Mouse (Mus musculus) layer of hippocampus, adult 9-10 months (tissue): ENCODE results near the gene Tanc1.

Source experiments
- DNase-seq: peaks from one replicate; pipeline ENCODE4 v3.0.0; 2022; ENCODE audit warnings: low spot score

Gene Tanc1

DNA sequence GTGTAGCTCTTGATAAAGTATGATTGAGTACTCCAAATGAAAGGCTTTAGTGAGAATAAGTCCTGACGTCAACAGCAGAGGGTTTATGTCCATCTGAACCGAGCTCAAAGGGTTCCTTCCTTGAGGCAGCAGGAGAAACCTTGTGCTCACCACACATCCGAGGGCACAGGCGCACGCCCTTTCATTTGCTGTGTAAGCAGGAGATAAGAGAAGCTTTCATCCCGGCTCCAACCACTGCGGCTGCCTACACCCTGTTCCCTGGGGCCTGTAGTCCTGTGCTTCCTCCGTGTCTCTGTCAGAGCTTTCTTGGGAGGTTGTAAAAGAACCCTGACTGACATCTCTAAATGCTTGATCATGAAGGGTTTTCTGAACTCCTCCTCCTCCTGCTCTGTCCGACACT lies 181.5 kb downstream of the Tanc1 start:
- no peak for DNase-seq

DNA sequence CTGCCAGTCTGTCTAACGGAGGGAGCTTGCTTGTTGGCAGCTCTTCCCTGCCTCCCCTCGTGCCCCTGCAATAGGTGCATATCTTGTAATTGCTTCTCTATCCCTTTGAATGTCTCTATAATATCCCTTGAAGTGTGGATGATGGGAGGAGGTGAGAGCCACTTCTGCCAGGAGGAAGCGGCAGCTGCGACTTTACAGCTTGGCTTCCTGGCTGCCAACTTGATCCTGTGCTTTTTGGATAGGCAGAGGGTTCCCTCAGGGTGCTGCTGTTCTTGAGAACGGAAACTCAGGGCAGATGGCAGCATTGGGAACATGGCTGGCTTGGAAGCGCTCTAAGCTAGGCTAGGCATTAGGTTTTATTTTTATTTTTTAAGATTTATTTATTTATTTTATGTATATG lies 183.0 kb downstream of the Tanc1 start:
- DNase-seq: peak; percentile 27

DNA sequence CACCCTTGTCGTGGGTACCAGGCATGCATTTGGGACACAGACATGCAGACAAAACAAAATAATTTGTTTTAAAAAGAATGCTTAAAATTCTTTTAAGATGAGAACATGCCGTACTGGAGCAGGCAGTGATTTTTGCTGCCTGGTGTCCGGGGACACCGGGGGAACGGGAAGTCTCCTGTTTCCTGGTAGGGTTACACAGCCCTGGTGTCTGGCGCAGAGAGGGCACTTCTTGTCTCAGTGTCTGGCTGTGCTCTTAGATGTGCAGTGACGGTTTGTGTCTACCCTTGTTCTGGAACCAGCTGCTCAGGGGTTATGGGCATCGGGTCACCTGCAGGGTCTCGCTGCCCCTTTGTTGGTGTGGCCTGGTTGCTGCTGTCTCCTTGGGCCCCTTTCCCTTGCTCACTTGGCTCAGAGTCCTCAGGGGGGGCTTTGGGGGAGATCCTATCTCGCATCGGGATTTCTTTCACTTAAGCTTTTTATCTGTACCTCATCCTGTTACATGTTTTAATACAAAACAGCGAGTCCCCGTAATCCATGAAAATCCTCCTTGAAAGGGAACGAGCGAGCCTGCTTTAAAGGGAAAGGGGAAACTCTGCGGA lies 187.2 kb downstream of the Tanc1 start:
- no peak for DNase-seq

DNA sequence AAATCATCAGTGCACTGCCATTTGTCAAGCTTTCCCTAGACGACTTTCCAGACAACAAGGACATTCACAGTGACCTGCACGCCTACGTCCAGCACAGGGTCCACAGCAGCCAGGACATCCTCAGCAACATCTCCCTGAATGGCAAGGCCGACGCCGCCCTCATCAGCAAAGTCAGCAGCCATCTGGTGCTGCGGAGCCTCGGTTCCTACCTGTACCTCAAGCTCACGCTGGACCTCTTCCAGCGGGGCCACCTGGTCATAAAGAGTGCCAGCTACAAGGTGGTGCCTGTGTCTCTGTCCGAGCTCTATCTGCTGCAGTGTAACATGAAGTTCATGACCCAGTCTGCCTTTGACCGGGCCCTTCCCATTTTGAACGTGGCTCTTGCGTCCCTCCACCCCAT lies 187.7 kb downstream of the Tanc1 start:
- no peak for DNase-seq

DNA sequence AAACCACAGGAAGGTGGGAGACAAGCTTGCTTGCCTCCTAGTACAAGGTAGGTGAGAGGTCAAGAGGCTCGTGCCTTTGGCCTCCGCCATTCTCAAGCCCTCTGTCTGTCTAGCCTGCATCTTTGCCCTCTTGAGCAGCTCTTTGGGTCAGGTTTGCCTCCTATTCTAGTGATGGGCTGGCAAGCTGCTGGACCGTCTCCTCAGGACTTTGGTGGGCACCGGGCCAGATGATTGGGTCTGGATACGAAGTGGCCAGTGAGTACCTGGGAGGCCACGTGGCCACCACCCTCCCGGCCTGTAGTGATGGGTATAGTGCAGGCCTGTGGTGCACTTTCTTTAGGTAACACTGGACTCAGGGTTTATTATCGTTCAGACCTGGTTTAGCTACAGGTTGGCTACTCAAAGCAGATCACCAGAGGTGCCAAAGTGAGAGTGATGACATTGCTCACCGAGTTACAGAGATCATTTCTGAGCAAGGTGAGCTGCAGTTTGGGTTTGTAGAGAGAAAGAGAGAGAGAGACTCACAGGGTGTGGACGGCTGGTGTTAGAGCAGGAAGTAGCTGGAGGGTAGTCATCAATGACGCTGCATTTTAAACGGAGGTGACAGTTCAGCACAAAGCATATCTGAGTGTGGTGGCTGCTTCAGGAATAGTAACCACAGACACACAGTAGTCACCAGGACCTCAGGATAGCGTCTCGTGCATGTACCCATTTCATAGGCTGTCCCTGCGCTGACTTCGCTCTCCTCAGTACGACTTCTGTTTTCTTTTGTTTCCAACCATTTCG lies 188.8 kb downstream of the Tanc1 start:
- DNase-seq: no peak

DNA sequence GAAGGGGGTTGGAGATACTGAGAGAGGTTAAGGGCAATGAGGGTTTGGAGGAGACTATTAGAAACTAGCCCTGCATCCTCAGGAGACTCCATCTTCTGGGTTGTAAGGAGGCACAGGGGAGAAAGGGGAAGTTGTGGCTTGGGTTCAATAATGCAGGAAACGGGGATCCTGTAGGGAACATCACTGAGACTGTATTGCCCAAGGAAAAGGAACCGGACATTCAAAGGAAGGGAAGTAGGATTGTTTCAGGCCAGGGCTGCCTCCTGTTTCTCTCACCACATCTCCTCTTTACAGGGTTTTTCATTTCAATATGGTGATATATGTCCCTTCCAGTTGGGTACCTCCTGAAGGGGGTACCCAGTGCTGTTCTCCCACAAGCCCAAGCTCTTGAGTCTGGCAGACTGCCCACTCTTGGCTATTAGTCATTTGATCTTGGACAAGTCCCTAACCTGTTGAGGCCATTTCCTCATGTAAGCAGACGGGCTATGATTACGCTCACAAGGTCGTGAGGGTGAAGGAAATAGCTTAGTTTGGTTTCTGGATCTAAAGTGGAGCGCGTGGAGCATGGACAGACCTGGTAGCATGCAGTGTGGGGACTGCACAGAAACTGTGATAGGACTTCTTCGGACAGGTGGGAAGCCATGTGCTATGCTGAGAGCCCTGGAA lies 191.0 kb downstream of the Tanc1 start:
- no peak for DNase-seq

DNA sequence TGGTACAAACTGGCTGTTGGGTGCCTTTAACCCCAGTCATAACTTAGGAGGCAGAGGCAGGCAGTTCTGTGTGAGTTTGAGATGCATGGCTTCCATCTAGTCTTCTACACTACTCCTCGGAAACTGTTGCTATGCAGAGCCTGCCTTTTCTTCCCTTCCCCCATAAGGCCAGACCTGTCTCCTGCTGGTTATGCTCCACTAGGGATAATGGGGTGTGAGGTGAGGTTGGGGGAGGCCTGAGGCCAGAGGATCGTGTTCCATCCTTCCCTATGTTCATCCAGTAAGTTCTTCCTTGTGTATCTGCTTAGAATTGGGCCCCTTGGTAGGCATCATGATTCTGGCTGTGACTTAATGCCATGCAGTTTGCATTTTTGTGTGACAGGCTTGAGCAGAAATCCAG lies 193.8 kb downstream of the Tanc1 start:
- no peak for DNase-seq

DNA sequence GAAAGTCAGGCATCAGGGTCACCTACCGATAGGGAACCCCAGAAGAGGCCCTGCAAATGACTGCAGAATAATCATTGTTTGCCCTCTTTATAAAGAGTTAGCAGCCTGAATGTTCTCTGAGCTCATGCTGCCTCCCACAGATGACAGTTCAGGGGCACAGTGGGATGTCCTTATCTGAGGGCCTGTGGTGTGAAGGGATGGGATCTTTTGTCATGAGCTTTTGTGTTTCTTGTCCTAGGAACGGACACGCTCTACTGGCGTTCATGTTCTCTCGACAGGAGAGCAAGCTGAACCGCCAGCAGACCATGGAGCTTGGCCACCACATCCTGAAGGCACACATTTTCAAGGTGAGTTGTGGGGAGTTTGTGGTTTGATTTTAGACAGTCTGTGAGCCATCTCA lies 194.2 kb downstream of the Tanc1 start:
- no peak for DNase-seq

DNA sequence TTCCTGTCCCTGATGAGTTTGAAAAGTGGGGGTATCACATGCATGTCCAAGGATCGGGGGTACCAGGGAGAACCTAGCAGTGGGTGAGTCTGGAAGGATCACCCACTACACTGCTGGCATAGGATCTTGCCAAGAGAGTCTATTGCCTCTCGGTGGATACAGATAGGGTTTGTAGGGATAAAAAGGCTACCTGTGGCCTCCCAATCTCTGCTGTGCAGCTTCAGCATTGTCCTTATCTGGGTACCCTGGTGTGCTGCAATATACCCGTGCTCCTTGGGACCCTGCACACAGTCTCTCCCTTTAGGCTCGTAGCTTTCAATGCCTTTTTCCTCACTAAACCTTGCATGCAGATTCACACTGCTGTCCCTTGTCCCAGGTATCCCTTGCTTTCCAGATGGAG lies 196.8 kb downstream of the Tanc1 start:
- no peak for DNase-seq

DNA sequence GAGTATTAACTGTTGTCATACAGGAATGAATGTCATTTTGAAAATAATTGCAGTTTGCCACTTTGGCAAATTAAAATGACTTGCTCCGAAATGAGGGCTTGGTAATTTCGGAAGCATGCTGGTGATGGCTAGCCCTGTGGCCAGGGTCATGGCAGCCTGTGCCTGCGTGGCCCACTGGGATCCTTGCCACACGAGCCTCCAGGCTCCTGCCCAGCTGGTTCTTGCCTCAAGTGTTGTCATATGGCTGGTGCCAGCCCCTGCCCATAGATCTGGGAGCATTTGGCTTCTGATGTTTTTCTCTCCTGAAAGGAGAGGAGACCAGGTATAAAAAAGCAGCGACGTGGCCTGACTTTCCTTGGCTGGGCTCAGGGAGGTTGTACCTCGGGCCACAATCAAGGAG lies 198.2 kb downstream of the Tanc1 start:
- no peak for DNase-seq

DNA sequence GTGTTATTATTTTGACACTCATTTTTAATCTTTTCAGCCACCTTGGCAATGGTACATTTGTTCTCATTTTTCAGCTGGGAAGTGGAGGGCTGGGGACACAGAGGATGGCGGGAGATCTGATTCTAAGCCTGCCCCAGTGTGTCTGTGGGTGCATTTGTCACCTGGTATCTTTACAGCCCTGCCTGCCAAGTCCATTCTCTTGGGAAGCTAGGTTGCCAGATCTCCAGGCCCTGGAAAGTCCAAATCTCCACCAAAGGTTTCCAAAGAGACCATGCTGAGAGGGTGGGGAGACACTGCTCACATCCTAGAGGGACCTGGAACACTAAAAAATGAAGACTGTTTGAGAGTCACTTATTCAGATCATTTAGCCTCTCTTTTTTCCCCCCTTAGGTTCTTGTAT lies 199.4 kb downstream of the Tanc1 start:
- no peak for DNase-seq

DNA sequence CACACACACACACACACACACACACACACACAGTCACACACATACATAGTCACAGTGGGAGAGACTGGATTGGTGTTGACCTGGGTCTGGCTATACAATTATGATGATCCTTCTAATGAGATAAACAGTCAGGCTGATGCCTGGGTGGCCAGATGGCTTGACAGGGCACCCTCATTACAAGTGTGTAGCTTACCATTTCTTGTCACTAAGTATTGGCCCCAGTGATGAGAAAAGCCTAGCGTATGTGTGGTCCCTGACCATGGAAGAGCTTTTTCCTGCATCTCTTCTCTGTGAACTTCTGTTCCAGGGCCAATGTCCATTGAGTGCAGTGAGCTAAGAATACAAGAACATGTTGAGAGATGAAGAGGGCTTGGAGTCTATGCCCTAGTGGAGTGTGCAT lies 200.8 kb downstream of the Tanc1 start:
- no peak for DNase-seq

DNA sequence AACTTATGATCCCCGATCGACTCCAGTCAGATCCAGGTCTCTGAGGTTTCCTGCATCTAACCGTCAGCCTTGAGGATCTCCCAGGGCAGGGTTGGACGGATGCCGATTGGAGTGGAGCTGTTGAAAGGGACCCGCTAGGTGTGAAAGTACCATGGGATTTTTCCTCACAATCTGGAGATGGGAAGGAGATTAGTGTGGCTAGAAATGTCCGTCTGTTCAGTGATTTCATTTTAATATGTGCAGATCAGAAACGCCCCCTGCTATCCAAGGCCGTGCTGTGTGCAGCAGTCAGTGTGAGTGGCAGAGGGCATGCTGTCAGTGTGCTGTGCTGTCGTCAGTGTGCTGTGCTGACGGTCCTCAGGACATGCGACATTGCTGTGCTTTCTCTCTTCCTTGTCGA lies 201.6 kb downstream of the Tanc1 start:
- no peak for DNase-seq

DNA sequence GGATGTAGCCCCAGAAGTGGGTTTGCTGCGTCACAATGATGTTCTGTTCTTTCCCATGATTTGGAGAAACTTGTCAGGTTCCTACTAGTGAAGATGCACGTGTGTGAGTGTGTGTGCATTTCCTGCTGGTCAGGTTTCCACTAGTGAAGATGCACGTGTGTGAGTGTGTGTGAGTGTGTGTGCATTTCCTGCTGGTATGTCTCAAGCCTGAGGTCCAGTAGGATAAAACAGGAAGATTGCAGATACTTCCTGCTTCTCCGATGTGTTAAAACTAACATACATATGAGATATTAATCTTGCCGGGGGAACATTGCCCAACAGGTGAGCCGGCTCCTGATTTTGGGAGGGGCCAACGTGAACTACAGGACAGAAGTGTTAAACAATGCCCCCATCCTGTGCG lies 203.2 kb downstream of the Tanc1 start:
- no peak for DNase-seq

DNA sequence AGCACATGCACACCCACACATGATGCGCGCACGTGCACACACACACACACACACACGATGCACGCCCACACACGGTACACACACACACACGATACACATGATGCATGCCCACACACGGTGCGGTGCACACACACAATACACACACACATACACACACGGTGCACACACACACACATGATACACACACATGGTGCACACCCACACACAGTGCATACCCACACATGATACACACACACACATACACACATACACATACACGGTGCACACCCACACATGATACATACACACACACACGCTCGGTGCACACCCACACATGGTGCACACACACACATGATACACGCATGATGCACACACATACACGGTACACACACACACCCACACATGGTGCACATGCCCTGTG lies 206.8 kb downstream of the Tanc1 start:
- DNase-seq: no peak

DNA sequence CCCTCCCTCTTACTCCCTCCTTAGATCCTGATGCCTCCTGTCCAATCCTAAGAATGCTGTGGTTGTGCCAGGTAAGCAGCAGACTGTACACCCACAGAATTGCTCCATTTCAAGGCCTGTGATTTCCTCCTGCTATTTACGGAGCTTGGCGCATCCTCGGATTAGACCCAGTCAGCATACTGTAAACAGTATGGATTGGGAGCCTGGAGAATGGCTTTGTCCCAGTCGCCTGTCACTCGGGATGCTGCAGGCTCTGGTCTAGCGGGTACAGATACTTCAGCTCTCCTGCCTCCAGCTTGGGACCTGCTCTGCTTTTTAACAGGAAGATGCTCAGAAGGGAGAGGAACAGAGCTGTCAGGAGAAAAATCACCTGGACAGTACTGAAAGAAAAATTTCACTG lies 207.6 kb downstream of the Tanc1 start:
- DNase-seq: no peak

DNA sequence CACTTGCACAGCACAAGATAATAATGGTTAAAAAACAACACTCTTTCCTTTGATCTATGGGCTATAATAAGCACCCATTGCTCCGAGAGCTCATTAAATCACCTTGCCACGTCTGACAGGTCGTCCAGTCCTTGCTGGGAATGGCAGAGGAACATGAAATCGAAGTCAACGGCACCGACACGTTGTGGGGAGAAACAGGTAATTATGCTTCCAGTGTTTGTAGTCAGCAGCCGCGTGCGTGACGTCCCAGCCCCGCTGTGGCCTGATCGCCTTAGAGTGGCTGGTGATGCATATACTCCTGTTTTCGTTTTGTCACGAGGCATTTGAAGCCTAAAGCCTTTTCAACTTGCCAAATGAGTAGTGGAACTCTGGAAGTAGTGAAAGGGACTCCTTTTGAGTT lies 208.2 kb downstream of the Tanc1 start:
- no peak for DNase-seq

DNA sequence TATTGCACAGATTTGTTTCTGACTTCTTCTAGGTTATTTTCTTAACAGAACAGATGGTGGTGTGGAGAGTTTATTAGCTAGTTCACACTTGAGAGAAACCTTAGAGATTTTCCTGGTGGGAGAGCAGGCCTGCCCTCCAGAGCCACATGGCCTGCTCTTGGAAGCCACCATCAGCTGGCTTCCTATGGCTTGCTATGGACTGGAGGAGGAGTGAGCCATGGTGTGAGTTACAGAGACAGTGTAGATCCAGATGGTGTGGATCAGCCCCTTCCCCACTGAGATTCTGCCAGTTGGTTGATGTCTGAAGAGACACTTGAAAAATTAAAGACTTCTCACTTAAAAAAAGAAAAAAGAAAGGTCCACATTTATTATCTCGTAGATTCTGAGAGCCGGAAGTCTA lies 209.2 kb downstream of the Tanc1 start:
- no peak for DNase-seq

DNA sequence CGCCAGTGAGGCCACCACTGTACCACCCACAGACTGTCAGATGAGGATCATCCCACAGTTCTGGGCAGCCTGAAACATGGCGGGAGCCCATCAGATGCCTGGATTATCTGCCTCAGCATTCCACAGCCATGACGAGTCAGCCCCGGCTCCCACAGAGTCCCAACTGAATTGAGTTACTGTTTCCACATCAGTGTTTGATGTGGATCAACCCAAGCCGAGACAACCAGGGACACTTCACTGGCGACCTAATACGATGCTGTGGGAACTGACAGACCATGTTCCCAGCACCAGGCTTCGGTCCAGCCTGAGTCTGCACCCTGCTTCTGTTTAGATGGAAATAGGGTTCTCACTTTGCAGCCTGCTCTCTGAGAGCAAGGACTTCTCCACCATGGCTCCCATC lies 212.4 kb downstream of the Tanc1 start:
- no peak for DNase-seq

DNA sequence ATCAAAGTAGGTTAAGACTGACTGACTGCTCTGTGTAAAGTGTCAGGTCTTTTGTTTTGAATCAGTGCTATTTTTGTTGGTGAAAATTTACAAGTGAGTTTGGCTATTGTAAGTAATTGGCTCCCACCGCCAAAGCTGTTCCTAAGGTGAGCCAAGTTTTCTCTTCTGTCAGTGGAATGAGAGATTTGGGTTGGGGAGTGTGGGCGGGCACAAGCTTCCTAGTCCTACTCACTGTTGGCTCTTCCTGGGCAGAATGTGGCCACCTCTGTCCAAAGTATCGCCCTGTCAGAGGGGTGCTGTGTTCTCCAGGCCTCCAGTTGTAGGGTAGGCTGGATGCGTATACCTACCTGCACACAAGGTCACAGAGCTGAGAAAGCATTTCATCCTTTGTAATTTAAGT lies 213.5 kb downstream of the Tanc1 start:
- no peak for DNase-seq

DNA sequence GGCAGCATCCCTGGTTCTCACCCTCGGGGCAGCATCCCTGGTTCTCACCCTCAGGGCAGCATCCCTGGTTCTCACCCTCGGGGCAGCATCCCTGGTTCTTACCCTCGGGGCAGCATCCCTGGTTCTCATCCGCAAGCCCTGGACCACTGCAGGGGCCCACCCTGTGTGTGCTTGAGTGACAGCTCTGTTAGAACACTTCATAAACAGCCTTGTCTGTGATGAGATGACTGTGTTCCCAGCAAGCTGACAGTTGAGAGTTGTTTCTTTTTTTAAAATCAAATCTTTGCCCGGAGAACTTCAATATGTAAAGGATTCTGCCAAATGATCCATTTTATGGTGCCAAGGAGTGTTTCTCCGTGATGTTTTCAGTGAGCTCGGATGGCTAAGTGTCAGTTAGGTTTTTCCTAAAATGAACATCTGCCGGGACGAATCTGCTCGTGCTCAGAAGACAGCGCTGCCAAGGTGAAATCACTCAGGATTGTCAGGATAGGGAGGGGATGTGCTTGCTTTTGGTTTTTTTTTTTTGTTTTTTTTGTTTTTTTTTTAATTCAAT lies 216.3 kb downstream of the Tanc1 start:
- no peak for DNase-seq

DNA sequence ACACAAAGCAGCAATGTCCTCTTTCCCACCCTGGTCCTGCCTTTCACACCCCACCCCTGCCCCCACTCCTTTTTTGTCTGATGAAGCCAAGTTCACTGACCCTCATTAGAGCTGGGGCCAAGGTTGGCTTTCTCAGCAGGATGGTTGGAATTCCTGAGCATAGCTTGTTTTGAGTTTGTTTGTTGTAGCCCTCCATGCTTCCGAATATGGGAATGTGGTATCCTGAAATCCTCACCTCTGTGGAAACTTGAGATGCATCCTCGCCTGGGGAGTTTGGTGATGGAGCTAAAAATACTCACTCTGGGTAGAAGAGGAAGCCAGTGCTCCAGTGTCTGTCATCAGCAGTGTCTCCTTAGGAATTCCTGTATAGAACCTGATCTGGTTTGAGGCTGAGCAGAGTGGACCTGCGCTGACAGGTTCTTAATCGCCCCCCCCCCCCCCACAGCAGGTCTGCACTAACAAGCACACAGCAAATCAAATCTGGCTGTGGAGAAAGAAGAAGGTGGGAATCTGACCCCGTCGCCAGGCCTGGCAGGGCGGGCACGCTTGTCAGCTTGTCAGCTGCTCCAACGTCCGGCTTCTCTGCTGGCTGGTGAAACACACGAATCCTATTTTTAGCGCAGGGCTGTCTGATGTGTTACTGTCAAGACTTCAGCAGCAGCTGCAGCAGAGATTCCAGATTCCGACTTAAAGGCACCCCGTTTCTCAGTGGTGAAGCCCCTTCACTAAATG lies 217.1 kb downstream of the Tanc1 start:
- DNase-seq: no peak

DNA sequence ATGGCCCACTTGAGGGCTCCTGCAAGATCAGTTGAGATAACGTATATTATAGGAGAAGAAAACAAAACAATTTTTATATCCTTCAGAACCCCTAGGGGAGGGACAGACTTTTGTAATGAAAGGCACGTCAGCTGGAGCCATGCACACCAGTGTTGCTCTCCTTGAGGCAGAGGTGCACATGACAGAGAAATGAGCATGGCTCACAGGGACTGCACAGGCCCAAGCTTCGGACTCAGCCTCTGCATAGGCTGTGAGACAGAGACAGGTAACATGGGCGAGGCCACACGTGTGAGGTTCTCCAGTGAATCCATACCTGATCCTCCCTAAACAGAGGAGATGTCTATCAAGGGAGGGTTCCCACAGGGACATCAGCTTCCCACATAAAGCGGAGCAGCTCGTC lies 217.9 kb downstream of the Tanc1 start:
- DNase-seq: no peak
